ENCODE assay signal across 10 mouse cellular contexts in genomic region chr3:82364505-82364904, GRCm38 (mm10). TPM values are rescaled to one million over a fixed set of nuclear protein-coding genes. Genes with fewer than 3 reads are reported as not detected.
A peak's percentile ranks its signal among the peaks of the same experiment; 100 is the strongest.
DNase-seq lines count a peak whose midpoint lies in the region; ATAC-seq and TF ChIP-seq lines count a peak whose summit lies in the region.
"Had no signal": no experiment of that assay in that cellular context is flagged by ENCODE, and none has a peak within 500 bp of the region (broad histone marks: within the 10 kb centered on the region; RNA-seq: fewer than 3 reads in every experiment).

No protein-coding gene starts in this region.

- H3K4me3 ChIP-seq in embryonic facial prominence, embryonic 15.5 days (replicated peaks), result no peak overlapping the region
- no peak overlapping the region for H3K4me3 ChIP-seq in gastrocnemius, adult 2 months

- no peaks in the 10 kb centered on the region for H3K9me3 ChIP-seq in embryonic facial prominence, embryonic 15.5 days (replicated peaks)

- peaks cover 3% of the 10 kb centered on the region; the same call in 1 of the 2 replicates for H3K4me1 ChIP-seq in embryonic facial prominence, embryonic 15.5 days

- no peaks in the 10 kb centered on the region for H3K27me3 ChIP-seq in embryonic facial prominence, embryonic 15.5 days
- H3K27me3 ChIP-seq: CH12.LX had no signal

- intact Hi-C loops in gastrocnemius, adult 2 months (cut with DNase I), result loop anchor here (2.0 kb wide), 1 partner anchor 492 kb away; no protein-coding TSS in a partner anchor

- H3K36me3 ChIP-seq in embryonic facial prominence, embryonic 15.5 days, result no peaks in the 10 kb centered on the region; the same call in 1 of the 2 replicates

- H3K9ac ChIP-seq in embryonic facial prominence, embryonic 15.5 days, result no peak overlapping the region

- peak; percentile 34; the same call in 1 of the 2 replicates for ATAC-seq in embryonic facial prominence, embryonic 15.5 days (ENCODE audit: insufficient number of reproducible peaks, low FRiP score, low TSS enrichment, low read depth)

- peak overlapping the region; percentile 39; the same call in 1 of the 2 replicates for H3K27ac ChIP-seq in embryonic facial prominence, embryonic 15.5 days (replicated peaks)
- H3K27ac ChIP-seq in gastrocnemius, adult 2 months, result no peak overlapping the region

- peak; percentile 35 to 54 for DNase-seq in layer of hippocampus, adult 18-20 months (ENCODE audit: low spot score in 2 of 2)
- DNase-seq in layer of hippocampus, postnatal 36 days, result no peak
- DNase-seq in frontal cortex, postnatal 36 days (ENCODE audit: low spot score in 2 of 2), result peak; percentile 35 to 82
- DNase-seq in lung, postnatal 36 days, result peak; percentile 52
- DNase-seq in T-cell, adult 2 months (ENCODE audit: low spot score), result no peak
- no peak for DNase-seq in gastrocnemius, adult 2 months
- no peak for DNase-seq in kidney, postnatal 25 days
- DNase-seq: kidney, adult 11 months had no signal

- 66% methylated on average over 8 of the region's 8 CpGs for WGBS in embryonic facial prominence, embryonic 15.5 days

- no peak for TF ChIP-seq CTCF in gastrocnemius, adult 2 months (IDR thresholded peaks at IDR 0.05)

- H3K4me2 ChIP-seq in embryonic facial prominence, embryonic 15.5 days (replicated peaks), result no peak overlapping the region

RNA-seq across cellular contexts. Expression of gene Map9, which starts 6.7 kb away (rescaled TPM):
- total RNA-seq in layer of hippocampus, adult 18-20 months (2021), result 10 to 100 TPM; 75.9 to 80.5 TPM
- 10 to 100 TPM; 74.1 to 80.9 TPM for total RNA-seq in layer of hippocampus, postnatal 36 days (2021)
- polyA plus RNA-seq in embryonic facial prominence, embryonic 15.5 days (2015; fragmentation: Nextera tagmentation; extraction: Ambion mirVana), result 10.1 and 13.5 TPM in 2 replicates
- total RNA-seq in gastrocnemius, adult 2 months (2021), result 1 to 10 TPM; 1.8 to 2.7 TPM
- total RNA-seq: CH12.LX had no signal

Comparison
In these comparisons a context has a peak if more than half of its experiments do, and no peak if none do; other contexts are left out.
1. DNase-seq: peak in layer of hippocampus, adult 18-20 months (2 of 2), frontal cortex, postnatal 36 days (2 of 2) and lung, postnatal 36 days (single experiment); none in layer of hippocampus, postnatal 36 days (0 of 2), T-cell, adult 2 months (single experiment), gastrocnemius, adult 2 months (single experiment) and kidney, postnatal 25 days (0 of 2).
2. RNA of gene Map9, which starts 6.7 kb away (total RNA-seq): 74.1 to 80.9 TPM in layer of hippocampus, postnatal 36 days and 75.9 to 80.5 TPM in layer of hippocampus, adult 18-20 months; 1.8 to 2.7 TPM in gastrocnemius, adult 2 months; every median in the first group is over 10 times any median in the second.